Mouse (Mus musculus): Measurements from ENCODE around the gene Tdp2. TPM values are rescaled to one million over a fixed set of nuclear protein-coding genes. Genes with fewer than 3 reads are reported as not detected.

The Tdp2 gene
- total and polyA plus RNA-seq, 2 experiments from 2014 or later = 17.4 to 24.2 TPM

DNA sequence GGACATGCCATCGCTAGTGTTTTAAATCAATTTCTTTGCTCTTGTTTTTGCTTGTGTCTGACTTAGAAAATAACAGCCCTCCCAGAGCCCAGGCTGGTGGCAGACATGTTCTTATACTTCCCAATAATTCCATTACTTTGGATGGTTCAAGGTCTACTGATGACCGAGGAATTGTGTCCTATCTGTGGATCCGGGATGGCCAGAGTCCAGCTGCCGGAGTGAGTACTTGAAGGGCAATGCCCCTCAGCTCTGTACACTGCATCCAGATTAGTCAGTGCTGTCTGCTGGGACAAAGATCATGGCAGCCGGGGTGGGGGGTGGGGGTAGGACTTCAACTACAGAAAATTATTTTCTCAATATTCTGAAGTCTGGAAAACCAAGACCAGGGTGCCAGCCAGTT is 49.2 kb downstream of the Tdp2 start:
- TF ChIP-seq CTCF (IDR thresholded peaks at IDR 0.05; ENCODE audit: low read depth) (no peak), EP300 (IDR thresholded peaks at IDR 0.05; ENCODE audit: low read depth) (no peak)
- Histone ChIP-seq H3K9ac (replicated peaks; ENCODE audit: low read depth, low read length) (no peak overlapping the region), H3K4me3 (ENCODE audit: low read depth, low read length) (no peak overlapping the region), H3K36me3 (replicated peaks; ENCODE audit: control insufficient read depth, insufficient read depth, low read length) (no peaks in the 10 kb centered on the region), H3K27ac (ENCODE audit: low read depth) (no peak overlapping the region), H3K4me1 (ENCODE audit: control insufficient read depth, insufficient read depth) (no peaks in the 10 kb centered on the region), H3K4me2 (ENCODE audit: low read depth, low read length) (no peak overlapping the region), H3K9me3 (replicated peaks; ENCODE audit: control insufficient read depth, low read length) (no peaks in the 10 kb centered on the region), H3K27me3 (ENCODE audit: control insufficient read depth, insufficient read depth, low read length) (no peaks in the 10 kb centered on the region)
- ATAC-seq (ENCODE audit: insufficient read depth, low read depth) (no peak), DNase-seq (ENCODE audit: low spot score) (no peak)
- WGBS = 75% methylated on average over 5 of the region's 5 CpGs

DNA sequence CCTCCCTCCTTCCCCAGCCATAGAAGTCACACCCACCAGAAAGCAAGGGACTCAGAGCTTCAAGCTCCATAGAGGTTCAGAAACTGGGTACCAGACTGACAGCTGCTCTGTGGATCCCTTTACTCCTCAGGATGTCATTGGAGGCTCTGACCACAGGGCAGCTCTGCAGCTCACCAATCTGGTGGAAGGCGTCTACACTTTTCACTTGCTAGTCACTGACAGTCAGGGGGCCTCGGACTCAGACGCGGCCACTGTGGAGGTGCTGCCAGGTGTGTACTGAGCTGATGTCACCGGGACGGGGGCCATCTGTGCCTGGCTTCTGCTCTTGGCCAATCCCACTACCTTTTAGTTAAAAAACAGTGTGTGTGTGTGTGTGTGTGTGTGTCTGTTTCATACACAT is 50.9 kb downstream of the Tdp2 start:
- WGBS = 91% methylated on average over 6 of the region's 6 CpGs
- ATAC-seq (ENCODE audit: insufficient read depth, low read depth) (no peak), DNase-seq (ENCODE audit: low spot score) (no peak)
- Histone ChIP-seq H3K27ac (ENCODE audit: low read depth) (no peak overlapping the region), H3K9me3 (replicated peaks; ENCODE audit: control insufficient read depth, low read length) (no peaks in the 10 kb centered on the region), H3K4me2 (ENCODE audit: low read depth, low read length) (no peak overlapping the region), H3K27me3 (ENCODE audit: control insufficient read depth, insufficient read depth, low read length) (no peaks in the 10 kb centered on the region), H3K36me3 (replicated peaks; ENCODE audit: control insufficient read depth, insufficient read depth, low read length) (no peaks in the 10 kb centered on the region), H3K4me3 (ENCODE audit: low read depth, low read length) (no peak overlapping the region), H3K9ac (replicated peaks; ENCODE audit: low read depth, low read length) (no peak overlapping the region), H3K4me1 (ENCODE audit: control insufficient read depth, insufficient read depth) (no peaks in the 10 kb centered on the region)
- TF ChIP-seq CTCF (IDR thresholded peaks at IDR 0.05; ENCODE audit: low read depth) = no peak
- no peak for TF ChIP-seq EP300 (IDR thresholded peaks at IDR 0.05; ENCODE audit: low read depth)

GRCm38 (mm10) chr13:24889554-24889953 is 58.1 kb downstream of the Tdp2 start:
- no peak overlapping the region for H3K4me3 ChIP-seq (ENCODE audit: low read depth, low read length)
- DNase-seq (ENCODE audit: low spot score) = no peak

More at GRCm38 (mm10) chr13:24889554-24889953, 58.1 kb downstream of the Tdp2 start:
- H3K4me2 ChIP-seq (ENCODE audit: low read depth, low read length) = no peak overlapping the region
- no peaks in the 10 kb centered on the region for H3K27me3 ChIP-seq (ENCODE audit: control insufficient read depth, insufficient read depth, low read length)
- no peaks in the 10 kb centered on the region for H3K36me3 ChIP-seq (replicated peaks; ENCODE audit: control insufficient read depth, insufficient read depth, low read length)
- TF ChIP-seq EP300 (IDR thresholded peaks at IDR 0.05; ENCODE audit: low read depth) = no peak
- no peak for TF ChIP-seq CTCF (IDR thresholded peaks at IDR 0.05; ENCODE audit: low read depth)
- H3K27ac ChIP-seq (ENCODE audit: low read depth) = no peak overlapping the region
- WGBS = 36% methylated on average over 1 of the region's 1 CpGs
- H3K9ac ChIP-seq (replicated peaks; ENCODE audit: low read depth, low read length) = no peak overlapping the region
- no peaks in the 10 kb centered on the region for H3K4me1 ChIP-seq (ENCODE audit: control insufficient read depth, insufficient read depth)
- H3K9me3 ChIP-seq (replicated peaks; ENCODE audit: control insufficient read depth, low read length) = no peaks in the 10 kb centered on the region
- ATAC-seq (ENCODE audit: insufficient read depth, low read depth) = no peak

Other genes starting within 250 kb of the Tdp2 start
- gene Ripor2, start 249.5 kb upstream of the Tdp2 start, total RNA-seq (2014; rRNA removed; ENCODE audit: low replicate concordance) = 31.7 and 44.4 TPM in 2 replicates
- 12.6 and 17.5 TPM in 2 replicates for gene Ripor2, start 249.5 kb upstream of the Tdp2 start, polyA plus RNA-seq (2015; fragmentation: Nextera tagmentation; extraction: Ambion mirVana)
- gene Armh2, start 90.4 kb upstream of the Tdp2 start, total RNA-seq (2014; rRNA removed; ENCODE audit: low replicate concordance) = not detected in 2 replicates
- gene Armh2, start 90.4 kb upstream of the Tdp2 start, polyA plus RNA-seq (2015; fragmentation: Nextera tagmentation; extraction: Ambion mirVana) = not detected in 2 replicates
- 28.2 and 29.8 TPM in 2 replicates for gene Gmnn, start 69.8 kb upstream of the Tdp2 start, total RNA-seq (2014; rRNA removed; ENCODE audit: low replicate concordance)
- gene Gmnn, start 69.8 kb upstream of the Tdp2 start, polyA plus RNA-seq (2015; fragmentation: Nextera tagmentation; extraction: Ambion mirVana) = 71.7 and 81.1 TPM in 2 replicates
- 36.4 and 43.9 TPM in 2 replicates for gene BC005537, start 30.0 kb upstream of the Tdp2 start, total RNA-seq (2014; rRNA removed; ENCODE audit: low replicate concordance)
- 13.2 and 14.0 TPM in 2 replicates for gene BC005537, start 30.0 kb upstream of the Tdp2 start, polyA plus RNA-seq (2015; fragmentation: Nextera tagmentation; extraction: Ambion mirVana)
- 176 and 219 TPM in 2 replicates for gene Acot13, start 139 bp upstream of the Tdp2 start, total RNA-seq (2014; rRNA removed; ENCODE audit: low replicate concordance)
- gene Acot13, start 139 bp upstream of the Tdp2 start, polyA plus RNA-seq (2015; fragmentation: Nextera tagmentation; extraction: Ambion mirVana) = 609 and 634 TPM in 2 replicates
- gene D130043K22Rik, start 13.5 kb downstream of the Tdp2 start, total RNA-seq (2014; rRNA removed; ENCODE audit: low replicate concordance) = not detected in 2 replicates
- gene D130043K22Rik, start 13.5 kb downstream of the Tdp2 start, polyA plus RNA-seq (2015; fragmentation: Nextera tagmentation; extraction: Ambion mirVana) = 0.03 TPM in 1 of 2 replicates, not detected in the other
- gene Aldh5a1, start 106.0 kb downstream of the Tdp2 start, total RNA-seq (2014; rRNA removed; ENCODE audit: low replicate concordance) = 24.8 and 27.7 TPM in 2 replicates
- gene Aldh5a1, start 106.0 kb downstream of the Tdp2 start, polyA plus RNA-seq (2015; fragmentation: Nextera tagmentation; extraction: Ambion mirVana) = 11.2 and 11.6 TPM in 2 replicates
- gene Gpld1, start 111.5 kb downstream of the Tdp2 start, total RNA-seq (2014; rRNA removed; ENCODE audit: low replicate concordance) = 0.04 and 0.58 TPM in 2 replicates
- gene Gpld1, start 111.5 kb downstream of the Tdp2 start, polyA plus RNA-seq (2015; fragmentation: Nextera tagmentation; extraction: Ambion mirVana) = 0.19 and 0.40 TPM in 2 replicates
- 19.1 and 28.3 TPM in 2 replicates for gene Mrs2, start 188.7 kb downstream of the Tdp2 start, total RNA-seq (2014; rRNA removed; ENCODE audit: low replicate concordance)
- 12.9 and 13.0 TPM in 2 replicates for gene Mrs2, start 188.7 kb downstream of the Tdp2 start, polyA plus RNA-seq (2015; fragmentation: Nextera tagmentation; extraction: Ambion mirVana)
- 0.04 TPM in 1 of 2 replicates, not detected in the other for gene Dcdc2a, start 224.3 kb downstream of the Tdp2 start, total RNA-seq (2014; rRNA removed; ENCODE audit: low replicate concordance)
- gene Dcdc2a, start 224.3 kb downstream of the Tdp2 start, polyA plus RNA-seq (2015; fragmentation: Nextera tagmentation; extraction: Ambion mirVana) = 0.25 and 0.49 TPM in 2 replicates